Mouse (Mus musculus): Measurements from ENCODE around the gene Sik3. TPM values are rescaled to one million over a fixed set of nuclear protein-coding genes. Genes with fewer than 3 reads are reported as not detected.
A peak's percentile ranks its signal among the peaks of the same experiment; 100 is the strongest.

Sik3 gene
- polyA plus RNA-seq, 2 experiments: 13.7 to 23.9 TPM

- DNase-seq (ENCODE audit: low spot score) (peak; percentile 62), ATAC-seq (ENCODE audit: low FRiP score, low read depth) (no peak)
- Histone ChIP-seq H3K36me3 (ENCODE audit: control insufficient read depth, insufficient read depth, low read length) (no peaks in the 10 kb centered on the region), H3K27ac (replicated peaks; ENCODE audit: low read depth, low read length) (no peak overlapping the region), H3K9ac (ENCODE audit: low read depth, low read length, severe bottlenecking) (no peak overlapping the region), H3K4me1 (ENCODE audit: control insufficient read depth, insufficient read depth, low read length) (0 out of 2 replicates have a peak, but pooled peaks cover 3% of the 10 kb centered on the region), H3K27me3 (ENCODE audit: control insufficient read depth, insufficient read depth, low read length) (no peaks in the 10 kb centered on the region), H3K9me3 (ENCODE audit: control insufficient read depth, low read length) (no peaks in the 10 kb centered on the region), H3K4me2 (replicated peaks; ENCODE audit: low read depth, low read length, severe bottlenecking) (no peak overlapping the region), H3K4me3 (replicated peaks; ENCODE audit: low read length) (no peak overlapping the region)
- TF ChIP-seq POLR2A (IDR thresholded peaks at IDR 0.05; ENCODE audit: borderline replicate concordance, extremely low read depth, insufficient read depth, insufficient read length): no peak
- whole genome bisulfite sequencing: 63% methylated on average over 9 of the region's 9 CpGs
These were observed 49.2 kb downstream of the Sik3 start for GRCm38 (mm10) chr9:46061696-46062425.

- ATAC-seq (ENCODE audit: low FRiP score, low read depth) (no peak), DNase-seq (ENCODE audit: low spot score) (no peak)
- Histone ChIP-seq H3K4me3 (replicated peaks; ENCODE audit: low read length) (no peak overlapping the region), H3K27ac (replicated peaks; ENCODE audit: low read depth, low read length) (no peak overlapping the region), H3K36me3 (ENCODE audit: control insufficient read depth, insufficient read depth, low read length) (no peaks in the 10 kb centered on the region), H3K9me3 (ENCODE audit: control insufficient read depth, low read length) (no peaks in the 10 kb centered on the region), H3K4me2 (replicated peaks; ENCODE audit: low read depth, low read length, severe bottlenecking) (no peak overlapping the region), H3K27me3 (ENCODE audit: control insufficient read depth, insufficient read depth, low read length) (no peaks in the 10 kb centered on the region), H3K4me1 (ENCODE audit: control insufficient read depth, insufficient read depth, low read length) (peaks cover 11% of the 10 kb centered on the region), H3K9ac (ENCODE audit: low read depth, low read length, severe bottlenecking) (no peak overlapping the region)
- TF ChIP-seq POLR2A (IDR thresholded peaks at IDR 0.05; ENCODE audit: borderline replicate concordance, extremely low read depth, insufficient read depth, insufficient read length): no peak
- WGBS: 91% methylated on average over 7 of the region's 7 CpGs
These were observed 51.7 kb downstream of the Sik3 start for GRCm38 (mm10) chr9:46064331-46064730.

- Histone ChIP-seq H3K36me3 (ENCODE audit: control insufficient read depth, insufficient read depth, low read length) (no peaks in the 10 kb centered on the region), H3K4me3 (replicated peaks; ENCODE audit: low read length) (no peak overlapping the region), H3K4me1 (ENCODE audit: control insufficient read depth, insufficient read depth, low read length) (peaks cover 11% of the 10 kb centered on the region), H3K27me3 (ENCODE audit: control insufficient read depth, insufficient read depth, low read length) (no peaks in the 10 kb centered on the region), H3K4me2 (replicated peaks; ENCODE audit: low read depth, low read length, severe bottlenecking) (no peak overlapping the region), H3K27ac (replicated peaks; ENCODE audit: low read depth, low read length) (no peak overlapping the region), H3K9me3 (ENCODE audit: control insufficient read depth, low read length) (no peaks in the 10 kb centered on the region), H3K9ac (ENCODE audit: low read depth, low read length, severe bottlenecking) (no peak overlapping the region)
- 76% methylated on average over 4 of the region's 4 CpGs for WGBS
- TF ChIP-seq POLR2A (IDR thresholded peaks at IDR 0.05; ENCODE audit: borderline replicate concordance, extremely low read depth, insufficient read depth, insufficient read length): no peak
- DNase-seq (ENCODE audit: low spot score) (no peak), ATAC-seq (ENCODE audit: low FRiP score, low read depth) (no peak)
These were observed 54.1 kb downstream of the Sik3 start for GRCm38 (mm10) chr9:46066711-46067110.

GRCm38 (mm10) chr9:46067691-46068090 is 55.1 kb downstream of the Sik3 start:
- H3K9ac ChIP-seq (ENCODE audit: low read depth, low read length, severe bottlenecking): no peak overlapping the region
- H3K4me3 ChIP-seq (replicated peaks; ENCODE audit: low read length): no peak overlapping the region
- no peak overlapping the region for H3K4me2 ChIP-seq (replicated peaks; ENCODE audit: low read depth, low read length, severe bottlenecking)
- no peak overlapping the region for H3K27ac ChIP-seq (replicated peaks; ENCODE audit: low read depth, low read length)
- ATAC-seq (ENCODE audit: low FRiP score, low read depth) (peak; percentile 68), DNase-seq (ENCODE audit: low spot score) (peak; percentile 40)
- no peak for TF ChIP-seq POLR2A (IDR thresholded peaks at IDR 0.05; ENCODE audit: borderline replicate concordance, extremely low read depth, insufficient read depth, insufficient read length)
- peaks cover 17% of the 10 kb centered on the region for H3K4me1 ChIP-seq (ENCODE audit: control insufficient read depth, insufficient read depth, low read length)
- no peaks in the 10 kb centered on the region for H3K36me3 ChIP-seq (ENCODE audit: control insufficient read depth, insufficient read depth, low read length)
- H3K27me3 ChIP-seq (ENCODE audit: control insufficient read depth, insufficient read depth, low read length): no peaks in the 10 kb centered on the region
- H3K9me3 ChIP-seq (ENCODE audit: control insufficient read depth, low read length): no peaks in the 10 kb centered on the region
- WGBS: 38% methylated on average over 7 of the region's 7 CpGs

- DNase-seq (ENCODE audit: low spot score) (no peak), ATAC-seq (ENCODE audit: low FRiP score, low read depth) (no peak)
- H3K4me3 ChIP-seq (replicated peaks; ENCODE audit: low read length): no peak overlapping the region
- no peaks in the 10 kb centered on the region for H3K9me3 ChIP-seq (ENCODE audit: control insufficient read depth, low read length)
- H3K36me3 ChIP-seq (ENCODE audit: control insufficient read depth, insufficient read depth, low read length): no peaks in the 10 kb centered on the region
- no peak overlapping the region for H3K27ac ChIP-seq (replicated peaks; ENCODE audit: low read depth, low read length)
- peaks cover 22% of the 10 kb centered on the region for H3K4me1 ChIP-seq (ENCODE audit: control insufficient read depth, insufficient read depth, low read length)
- TF ChIP-seq POLR2A (IDR thresholded peaks at IDR 0.05; ENCODE audit: borderline replicate concordance, extremely low read depth, insufficient read depth, insufficient read length): no peak
- H3K27me3 ChIP-seq (ENCODE audit: control insufficient read depth, insufficient read depth, low read length): no peaks in the 10 kb centered on the region
- 74% methylated on average over 4 of the region's 4 CpGs for WGBS
- H3K4me2 ChIP-seq (replicated peaks; ENCODE audit: low read depth, low read length, severe bottlenecking): no peak overlapping the region
- H3K9ac ChIP-seq (ENCODE audit: low read depth, low read length, severe bottlenecking): no peak overlapping the region
These were observed 56.4 kb downstream of the Sik3 start for GRCm38 (mm10) chr9:46069013-46069412.
